Mouse (Mus musculus) heart, adult 2 months (tissue): Measurements from ENCODE around the gene Pak6.

Experiments used
- CTCF ChIP-seq: fragments of 200-600 bp; IDR thresholded peaks from 2 replicates; pipeline ENCODE4 v1.8.1; 2022; ENCODE audit warnings: antibody characterized with exemption, mild to moderate bottlenecking, moderate library complexity
- POLR2A ChIP-seq: fragments of 200-500 bp; IDR thresholded peaks from 2 replicates; pipeline ENCODE4 v1.6.1; 2011; ENCODE audit warnings: mild to moderate bottlenecking, low read depth, low read length, control low read depth; ENCODE audit not compliant: insufficient read depth

GRCm38 (mm10) chr2:118646665-118647064 lies 16.4 kb upstream of the Pak6 start:
- TF ChIP-seq CTCF: no peak
- no peak for TF ChIP-seq POLR2A
